Mouse (Mus musculus): ENCODE results near the gene Gm28047. TPM values are rescaled to one million over a fixed set of nuclear protein-coding genes. Genes with fewer than 3 reads are reported as not detected.

Gm28047 gene
- polyA plus RNA-seq, 1 experiment: 7.3 TPM

DNA sequence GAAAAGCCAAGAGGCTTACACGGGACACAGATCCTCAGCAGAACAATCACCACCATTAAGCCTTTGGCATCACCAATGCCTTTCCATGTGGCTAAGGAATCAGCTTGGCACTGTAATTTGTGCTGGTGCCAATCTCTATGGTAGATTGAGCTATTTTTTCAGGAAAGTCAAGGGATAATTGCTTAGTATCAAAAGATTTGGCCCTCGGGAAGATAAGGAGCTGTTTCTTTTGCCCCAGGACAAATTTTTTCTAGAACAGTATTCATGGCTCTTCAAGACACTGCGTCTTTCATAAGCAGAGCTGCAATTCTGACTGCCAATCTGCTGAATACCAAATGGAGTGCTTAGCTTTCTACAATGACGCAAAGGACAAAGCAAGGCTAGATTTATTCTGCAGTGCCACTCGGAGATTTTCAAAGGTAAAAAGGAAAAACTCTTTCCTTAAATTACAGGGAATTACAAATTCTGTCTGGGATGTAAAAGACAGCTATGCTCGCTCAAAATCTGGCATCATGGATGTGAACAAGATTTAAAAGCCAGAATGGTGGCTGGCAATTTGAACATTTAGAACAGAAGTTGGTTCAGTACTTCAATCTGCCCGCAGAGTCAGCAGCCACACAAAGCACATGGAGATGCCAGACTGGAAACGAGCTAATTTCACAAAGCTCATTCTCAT, 41.0 kb downstream of the Gm28047 start:
- Histone ChIP-seq H3K4me1 (ENCODE audit: control insufficient read depth, insufficient read depth, low read length) (no peaks in the 10 kb centered on the region), H3K4me3 (replicated peaks; ENCODE audit: control insufficient read depth, low read depth, low read length) (no peak overlapping the region), H3K27ac (ENCODE audit: control insufficient read depth, insufficient read depth, low read depth, low read length, poor library complexity) (no peak overlapping the region)
- TF ChIP-seq POLR2A (IDR thresholded peaks at IDR 0.05; ENCODE audit: borderline replicate concordance, control insufficient read depth, low read depth, low read length) (no peak), CTCF (IDR thresholded peaks at IDR 0.05; ENCODE audit: control insufficient read depth, insufficient read depth, low read length) (no peak)
- WGBS: 82% methylated on average over 8 of the region's 8 CpGs

- Histone ChIP-seq H3K4me3 (replicated peaks; ENCODE audit: control insufficient read depth, low read depth, low read length) (no peak overlapping the region), H3K27ac (ENCODE audit: control insufficient read depth, insufficient read depth, low read depth, low read length, poor library complexity) (no peak overlapping the region), H3K4me1 (ENCODE audit: control insufficient read depth, insufficient read depth, low read length) (no peaks in the 10 kb centered on the region)
- TF ChIP-seq CTCF (IDR thresholded peaks at IDR 0.05; ENCODE audit: control insufficient read depth, insufficient read depth, low read length) (no peak), POLR2A (IDR thresholded peaks at IDR 0.05; ENCODE audit: borderline replicate concordance, control insufficient read depth, low read depth, low read length) (no peak)
- 58% methylated on average over 1 of the region's 1 CpGs for WGBS
Observed at GRCm38 (mm10) chr15:102581205-102581604, 43.7 kb downstream of the Gm28047 start.

GRCm38 (mm10) chr15:102578351-102578750, 46.5 kb downstream of the Gm28047 start:
- 80% methylated on average over 2 of the region's 2 CpGs for WGBS
- H3K4me1 ChIP-seq (ENCODE audit: control insufficient read depth, insufficient read depth, low read length): no peaks in the 10 kb centered on the region
- TF ChIP-seq POLR2A (IDR thresholded peaks at IDR 0.05; ENCODE audit: borderline replicate concordance, control insufficient read depth, low read depth, low read length): no peak
- TF ChIP-seq CTCF (IDR thresholded peaks at IDR 0.05; ENCODE audit: control insufficient read depth, insufficient read depth, low read length): no peak

GRCm38 (mm10) chr15:102576972-102577371, 47.9 kb downstream of the Gm28047 start:
- H3K27ac ChIP-seq (ENCODE audit: control insufficient read depth, insufficient read depth, low read depth, low read length, poor library complexity): no peak overlapping the region
- WGBS: 88% methylated on average over 1 of the region's 1 CpGs
- no peaks in the 10 kb centered on the region for H3K4me1 ChIP-seq (ENCODE audit: control insufficient read depth, insufficient read depth, low read length)
- no peak for TF ChIP-seq CTCF (IDR thresholded peaks at IDR 0.05; ENCODE audit: control insufficient read depth, insufficient read depth, low read length)
- no peak for TF ChIP-seq POLR2A (IDR thresholded peaks at IDR 0.05; ENCODE audit: borderline replicate concordance, control insufficient read depth, low read depth, low read length)
- no peak overlapping the region for H3K4me3 ChIP-seq (replicated peaks; ENCODE audit: control insufficient read depth, low read depth, low read length)

More at GRCm38 (mm10) chr15:102578351-102578750, 46.5 kb downstream of the Gm28047 start:
- H3K27ac ChIP-seq (ENCODE audit: control insufficient read depth, insufficient read depth, low read depth, low read length, poor library complexity): no peak overlapping the region
- H3K4me3 ChIP-seq (replicated peaks; ENCODE audit: control insufficient read depth, low read depth, low read length): no peak overlapping the region

DNA sequence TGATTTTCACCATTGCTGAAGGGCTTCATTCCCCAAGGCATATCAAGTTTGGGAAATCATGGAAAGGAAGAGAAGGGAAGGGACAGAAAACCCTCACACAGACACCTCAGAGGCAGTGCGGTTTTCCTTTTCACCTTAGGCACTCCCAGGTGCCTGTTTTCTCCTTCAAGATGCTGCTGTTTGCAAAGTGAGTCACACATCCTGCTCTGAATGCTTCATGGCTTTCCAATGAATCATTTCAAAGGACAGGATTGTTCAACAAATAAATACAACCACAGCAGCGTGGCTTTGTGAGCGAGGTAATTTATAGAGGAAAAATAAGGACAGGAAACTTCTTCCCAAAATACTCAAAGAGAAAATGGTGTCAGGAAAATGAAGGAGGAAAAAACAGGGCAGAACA, 52.8 kb downstream of the Gm28047 start:
- WGBS: 84% methylated on average over 3 of the region's 3 CpGs
- no peak overlapping the region for H3K4me3 ChIP-seq (replicated peaks; ENCODE audit: control insufficient read depth, low read depth, low read length)
- H3K27ac ChIP-seq (ENCODE audit: control insufficient read depth, insufficient read depth, low read depth, low read length, poor library complexity): no peak overlapping the region
- H3K4me1 ChIP-seq (ENCODE audit: control insufficient read depth, insufficient read depth, low read length): no peaks in the 10 kb centered on the region
- TF ChIP-seq CTCF (IDR thresholded peaks at IDR 0.05; ENCODE audit: control insufficient read depth, insufficient read depth, low read length) (no peak), POLR2A (IDR thresholded peaks at IDR 0.05; ENCODE audit: borderline replicate concordance, control insufficient read depth, low read depth, low read length) (no peak)

DNA sequence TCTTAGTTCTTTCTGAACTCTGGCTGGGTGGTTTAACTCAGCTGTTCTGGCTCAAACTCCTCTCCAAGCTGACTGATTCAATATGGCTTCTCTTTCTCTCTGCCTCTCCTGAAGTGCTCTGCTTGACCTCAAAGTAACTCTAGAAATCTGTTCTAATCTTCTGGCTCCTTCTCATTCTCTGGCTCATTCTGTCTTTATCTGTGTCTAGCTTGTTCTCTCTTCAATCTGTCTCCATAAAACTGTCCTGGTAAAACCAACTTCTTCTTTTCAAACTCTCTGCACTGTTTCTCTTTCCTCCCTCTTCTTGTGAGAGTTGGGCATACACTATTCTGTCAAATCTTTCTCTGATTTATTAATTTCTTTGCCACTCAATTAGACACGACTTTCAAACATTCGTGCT, 57.0 kb downstream of the Gm28047 start:
- TF ChIP-seq CTCF (IDR thresholded peaks at IDR 0.05; ENCODE audit: control insufficient read depth, insufficient read depth, low read length) (no peak), POLR2A (IDR thresholded peaks at IDR 0.05; ENCODE audit: borderline replicate concordance, control insufficient read depth, low read depth, low read length) (no peak)
- WGBS: 52% methylated on average over 2 of the region's 2 CpGs
- Histone ChIP-seq H3K4me3 (replicated peaks; ENCODE audit: control insufficient read depth, low read depth, low read length) (no peak overlapping the region), H3K27ac (ENCODE audit: control insufficient read depth, insufficient read depth, low read depth, low read length, poor library complexity) (no peak overlapping the region), H3K4me1 (ENCODE audit: control insufficient read depth, insufficient read depth, low read length) (no peaks in the 10 kb centered on the region)

- 86% methylated on average over 5 of the region's 5 CpGs for WGBS
- H3K27ac ChIP-seq (ENCODE audit: control insufficient read depth, insufficient read depth, low read depth, low read length, poor library complexity): no peak overlapping the region
- no peaks in the 10 kb centered on the region for H3K4me1 ChIP-seq (ENCODE audit: control insufficient read depth, insufficient read depth, low read length)
- TF ChIP-seq CTCF (IDR thresholded peaks at IDR 0.05; ENCODE audit: control insufficient read depth, insufficient read depth, low read length) (no peak), POLR2A (IDR thresholded peaks at IDR 0.05; ENCODE audit: borderline replicate concordance, control insufficient read depth, low read depth, low read length) (no peak)
- no peak overlapping the region for H3K4me3 ChIP-seq (replicated peaks; ENCODE audit: control insufficient read depth, low read depth, low read length)
Observed at GRCm38 (mm10) chr15:102563681-102564080, 61.2 kb downstream of the Gm28047 start.

DNA sequence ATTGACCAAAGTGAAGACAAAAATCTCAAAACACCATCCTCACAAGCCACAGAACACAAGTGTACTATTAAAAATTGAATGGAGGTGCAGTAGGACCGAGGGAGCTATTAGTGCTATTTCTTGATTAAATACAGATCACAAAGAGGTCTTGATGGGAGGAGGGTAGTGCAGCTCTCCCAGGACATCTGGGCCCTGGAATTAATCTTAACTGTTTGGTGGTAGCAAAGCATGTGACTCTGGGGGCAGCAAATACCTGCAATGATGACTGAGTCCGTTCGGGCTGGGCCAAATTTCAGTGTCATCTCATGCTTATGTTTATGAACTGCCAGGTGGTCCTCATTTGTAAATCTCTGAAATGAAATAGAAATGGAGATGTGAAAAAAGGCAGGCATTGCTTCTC, 61.8 kb downstream of the Gm28047 start:
- Histone ChIP-seq H3K4me3 (replicated peaks; ENCODE audit: control insufficient read depth, low read depth, low read length) (no peak overlapping the region), H3K4me1 (ENCODE audit: control insufficient read depth, insufficient read depth, low read length) (no peaks in the 10 kb centered on the region), H3K27ac (ENCODE audit: control insufficient read depth, insufficient read depth, low read depth, low read length, poor library complexity) (no peak overlapping the region)
- 84% methylated on average over 3 of the region's 3 CpGs for WGBS
- TF ChIP-seq CTCF (IDR thresholded peaks at IDR 0.05; ENCODE audit: control insufficient read depth, insufficient read depth, low read length): no peak
- TF ChIP-seq POLR2A (IDR thresholded peaks at IDR 0.05; ENCODE audit: borderline replicate concordance, control insufficient read depth, low read depth, low read length): no peak

GRCm38 (mm10) chr15:102562491-102562890, 62.4 kb downstream of the Gm28047 start:
- 89% methylated on average over 1 of the region's 1 CpGs for WGBS
- H3K27ac ChIP-seq (ENCODE audit: control insufficient read depth, insufficient read depth, low read depth, low read length, poor library complexity): no peak overlapping the region
- H3K4me3 ChIP-seq (replicated peaks; ENCODE audit: control insufficient read depth, low read depth, low read length): no peak overlapping the region
- no peak for TF ChIP-seq CTCF (IDR thresholded peaks at IDR 0.05; ENCODE audit: control insufficient read depth, insufficient read depth, low read length)
- TF ChIP-seq POLR2A (IDR thresholded peaks at IDR 0.05; ENCODE audit: borderline replicate concordance, control insufficient read depth, low read depth, low read length): no peak
- H3K4me1 ChIP-seq (ENCODE audit: control insufficient read depth, insufficient read depth, low read length): no peaks in the 10 kb centered on the region
